Mouse (Mus musculus) thymus, adult 2 months (tissue): ENCODE data around the gene Kansl1. TPM values are rescaled to one million over a fixed set of nuclear protein-coding genes. Genes with fewer than 3 reads are reported as not detected.

ENCODE experiments used
- DNase-seq: peaks from one replicate; pipeline ENCODE4 v3.0.0; 2021
- H3K27ac ChIP-seq: fragments of 200-500 bp; 2 replicates; pipeline ENCODE4 v1.5.1; 2012; ENCODE audit warnings: low read length, control low read depth; ENCODE audit not compliant: control insufficient read depth, insufficient read depth
- H3K27me3 ChIP-seq: fragments of 200-500 bp; 2 replicates; pipeline ENCODE4 v1.6.1; 2012; ENCODE audit warnings: mild to moderate bottlenecking, low read length, moderate library complexity, mixed read lengths; ENCODE audit not compliant: control insufficient read depth, insufficient read depth
- H3K36me3 ChIP-seq: fragments of 200-500 bp; 2 replicates; pipeline ENCODE4 v1.6.1; 2012; ENCODE audit warnings: mild to moderate bottlenecking, low read length, moderate library complexity; ENCODE audit not compliant: control insufficient read depth, insufficient read depth
- H3K4me1 ChIP-seq: fragments of 200-500 bp; replicated peaks from 2 replicates; pipeline ENCODE4 v1.6.1; 2012; ENCODE audit warnings: low read length; ENCODE audit not compliant: control insufficient read depth, insufficient read depth
- H3K4me3 ChIP-seq: fragments of 200-500 bp; 2 replicates; pipeline ENCODE4 v1.5.1; 2012; ENCODE audit warnings: mild to moderate bottlenecking, low read length, control low read depth, moderate library complexity; ENCODE audit not compliant: control insufficient read depth, insufficient read depth
- CTCF ChIP-seq: fragments of 200-500 bp; IDR thresholded peaks from 2 replicates; pipeline ENCODE4 v1.5.1; 2012; ENCODE audit warnings: mild to moderate bottlenecking, control low read depth, low read length, moderate library complexity, borderline replicate concordance; ENCODE audit not compliant: control insufficient read depth, poor library complexity, insufficient read depth; ENCODE audit errors: extremely low read depth
- POLR2A ChIP-seq: fragments of 200-500 bp; IDR thresholded peaks from 2 replicates; pipeline ENCODE4 v1.6.1; 2012; ENCODE audit warnings: mild to moderate bottlenecking, low read length, control low read depth, moderate library complexity; ENCODE audit not compliant: control insufficient read depth, poor library complexity, insufficient read depth; ENCODE audit errors: extremely low read depth
- WGBS: fragments of 180-500 bp; shearing (Covaris S2); methylation state at CpG from one replicate; pipeline ENCODE4 v1.1.7; 2018; 5-methylcytosine and 5-hydroxymethylcytosine counted together
- polyA plus RNA-seq: library from polyadenylated mRNA; depleted of rRNA; stranded (reverse); fragments of >200 nt; gene quantifications from 2 replicates; pipeline ENCODE4 v1.2.3, GENCODE M21; 2012

Gene Kansl1
- polyA plus RNA-seq, 1 experiment = 202 TPM

DNA sequence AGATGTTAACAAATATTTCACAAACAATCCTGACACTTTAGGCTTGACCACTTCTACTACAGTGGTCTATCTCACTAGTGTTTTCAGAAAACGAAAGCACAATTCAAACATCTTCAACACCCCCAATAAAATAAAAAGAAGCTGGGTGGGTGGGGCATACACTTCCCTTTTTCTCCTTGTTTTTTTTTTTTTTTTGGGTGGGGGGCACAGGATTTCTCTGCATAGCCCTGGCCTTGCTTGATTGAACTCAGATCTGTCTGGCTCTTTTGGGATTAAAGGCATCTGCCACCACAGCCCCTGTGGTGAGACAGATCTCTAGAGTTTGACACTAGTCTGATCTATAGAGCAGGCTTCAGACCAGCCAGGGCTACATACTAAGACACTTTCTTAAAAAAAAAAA is 106.0 kb downstream of the Kansl1 start:
- WGBS = 62% methylated on average over 1 of the region's 1 CpGs
- TF ChIP-seq CTCF (no peak), POLR2A (no peak)
- DNase-seq = no peak

DNA sequence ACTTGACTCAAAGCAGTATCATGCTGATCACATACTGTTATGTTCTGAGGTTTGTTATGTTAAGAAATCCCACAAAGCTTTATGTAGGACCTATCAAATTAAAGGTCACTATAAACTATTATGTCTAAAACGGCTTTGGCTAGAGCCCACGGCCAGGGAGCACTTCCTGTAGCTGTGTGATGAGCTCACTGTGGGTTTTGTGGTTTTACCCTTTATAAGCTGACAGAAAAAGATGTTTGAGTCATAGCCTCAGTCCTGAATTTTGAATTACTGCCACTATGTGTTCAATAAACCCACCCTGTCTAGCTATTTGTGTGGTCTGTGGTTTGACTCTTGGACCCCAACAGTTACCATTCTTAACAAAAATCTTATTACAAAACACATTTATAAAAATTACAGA is 106.9 kb downstream of the Kansl1 start:
- H3K27me3 ChIP-seq = no peaks in the 10 kb centered on the region
- TF ChIP-seq POLR2A = no peak
- TF ChIP-seq CTCF = no peak
- peaks cover 19% of the 10 kb centered on the region for H3K36me3 ChIP-seq
- H3K4me3 ChIP-seq = no peak overlapping the region
- 0 out of 2 replicates have a peak, but pooled peaks cover 2% of the 10 kb centered on the region for H3K4me1 ChIP-seq
- H3K27ac ChIP-seq = no peak overlapping the region
- DNase-seq = no peak
- WGBS = 1% methylated on average over 2 of the region's 2 CpGs

More for the DNA sequence above, 106.0 kb downstream of the Kansl1 start:
- no peaks in the 10 kb centered on the region for H3K27me3 ChIP-seq
- no peak overlapping the region for H3K27ac ChIP-seq
- H3K4me1 ChIP-seq = 0 out of 2 replicates have a peak, but pooled peaks cover 2% of the 10 kb centered on the region
- H3K4me3 ChIP-seq = no peak overlapping the region
- peaks cover 17% of the 10 kb centered on the region for H3K36me3 ChIP-seq

DNA sequence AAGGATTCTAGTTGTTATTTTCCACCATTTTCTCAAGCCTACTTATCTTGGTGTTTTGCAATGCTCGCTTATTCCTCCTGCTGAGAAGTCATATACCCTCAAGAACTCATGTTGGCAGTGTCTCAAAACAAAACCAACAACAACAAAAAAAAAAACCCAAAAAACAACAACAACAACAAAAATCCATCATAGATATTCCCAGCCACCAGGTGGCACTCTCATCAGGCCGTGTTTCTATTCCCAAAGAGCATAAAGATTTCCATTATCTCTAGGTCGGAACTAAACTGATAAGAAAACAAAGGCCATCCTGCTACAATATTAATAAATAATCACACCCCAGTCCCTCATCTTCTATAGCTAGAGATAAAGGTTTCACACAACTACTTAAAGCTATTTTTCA is 121.7 kb downstream of the Kansl1 start:
- Histone ChIP-seq H3K27me3 (no peaks in the 10 kb centered on the region), H3K4me3 (no peak overlapping the region), H3K36me3 (peaks cover 66% of the 10 kb centered on the region), H3K4me1 (no peaks in the 10 kb centered on the region), H3K27ac (no peak overlapping the region)
- TF ChIP-seq POLR2A (no peak), CTCF (no peak)
- DNase-seq = peak; percentile 13
- 88% methylated on average over 3 of the region's 3 CpGs for WGBS

DNA sequence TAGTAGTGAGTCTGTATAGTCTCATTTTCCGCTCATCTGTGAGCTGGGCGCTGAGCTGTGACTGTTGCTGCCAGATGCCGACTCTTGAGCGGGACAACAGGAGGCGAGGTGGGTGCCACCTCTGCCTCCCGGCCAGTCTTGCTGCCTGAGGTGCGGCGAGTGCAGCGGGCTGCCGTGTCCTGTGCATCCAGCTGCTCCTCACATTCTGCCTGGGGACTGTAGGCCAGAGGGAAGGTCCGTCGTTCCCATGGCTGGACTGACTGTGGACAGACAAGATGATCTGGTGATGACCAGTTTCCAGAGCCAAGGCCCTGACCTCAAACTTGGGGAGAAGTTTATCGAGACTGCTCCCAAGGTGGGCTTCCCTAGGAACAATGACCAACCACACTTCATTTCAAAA is 133.7 kb downstream of the Kansl1 start:
- no peak for DNase-seq
- H3K27me3 ChIP-seq = no peaks in the 10 kb centered on the region
- H3K36me3 ChIP-seq = peaks cover 68% of the 10 kb centered on the region
- no peaks in the 10 kb centered on the region for H3K4me1 ChIP-seq
- H3K27ac ChIP-seq = no peak overlapping the region
- 97% methylated on average over 13 of the region's 13 CpGs for WGBS
- no peak overlapping the region for H3K4me3 ChIP-seq
- TF ChIP-seq POLR2A = no peak

DNA sequence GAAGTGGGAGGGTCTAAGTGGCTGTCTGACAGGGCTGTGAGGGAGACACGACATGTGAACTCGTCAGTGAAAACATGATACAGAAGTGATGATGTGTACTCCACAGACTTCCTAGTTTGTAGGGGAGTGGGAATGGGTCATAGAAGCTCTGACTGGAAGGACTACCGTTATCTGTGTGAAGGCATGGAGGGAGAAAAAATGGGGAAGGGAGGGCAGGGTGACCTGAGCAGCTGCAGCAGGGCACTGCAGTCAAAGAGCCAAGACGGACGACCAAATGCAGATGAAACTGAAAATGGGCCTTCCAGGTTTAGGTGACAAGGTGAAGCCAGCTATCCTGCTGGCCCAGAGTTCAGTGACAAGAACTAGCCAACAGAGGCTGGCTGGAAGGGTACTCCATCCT is 134.5 kb downstream of the Kansl1 start:
- Histone ChIP-seq H3K4me1 (no peaks in the 10 kb centered on the region), H3K36me3 (peaks cover 60% of the 10 kb centered on the region), H3K27me3 (no peaks in the 10 kb centered on the region), H3K27ac (no peak overlapping the region), H3K4me3 (no peak overlapping the region)
- 90% methylated on average over 5 of the region's 5 CpGs for WGBS
- DNase-seq = no peak
- TF ChIP-seq CTCF = no peak
- TF ChIP-seq POLR2A = no peak

DNA sequence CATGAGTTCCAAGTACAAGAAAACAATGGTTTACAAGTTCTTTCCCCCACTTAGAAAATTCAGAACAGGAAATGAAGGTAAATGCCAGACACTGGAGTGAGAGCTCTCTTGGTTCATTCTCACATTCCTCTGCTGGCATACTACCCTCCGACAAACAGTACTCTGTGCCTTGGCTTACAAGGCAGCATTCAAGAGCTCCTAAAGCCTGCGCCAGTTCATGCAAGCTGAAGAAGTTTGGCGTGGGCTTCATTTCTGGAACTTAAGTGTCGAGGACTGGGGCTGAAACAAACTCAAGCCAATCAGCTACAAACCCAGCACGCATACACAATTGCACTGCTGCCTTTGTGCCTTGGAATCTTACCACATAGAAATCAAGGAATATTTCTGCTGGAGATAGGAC is 136.6 kb downstream of the Kansl1 start:
- no peak overlapping the region for H3K4me3 ChIP-seq
- 96% methylated on average over 5 of the region's 5 CpGs for WGBS
- no peak overlapping the region for H3K27ac ChIP-seq
- H3K36me3 ChIP-seq = peaks cover 40% of the 10 kb centered on the region
- no peaks in the 10 kb centered on the region for H3K4me1 ChIP-seq
- no peak for DNase-seq
- no peaks in the 10 kb centered on the region for H3K27me3 ChIP-seq
- no peak for TF ChIP-seq CTCF
- no peak for TF ChIP-seq POLR2A

DNA sequence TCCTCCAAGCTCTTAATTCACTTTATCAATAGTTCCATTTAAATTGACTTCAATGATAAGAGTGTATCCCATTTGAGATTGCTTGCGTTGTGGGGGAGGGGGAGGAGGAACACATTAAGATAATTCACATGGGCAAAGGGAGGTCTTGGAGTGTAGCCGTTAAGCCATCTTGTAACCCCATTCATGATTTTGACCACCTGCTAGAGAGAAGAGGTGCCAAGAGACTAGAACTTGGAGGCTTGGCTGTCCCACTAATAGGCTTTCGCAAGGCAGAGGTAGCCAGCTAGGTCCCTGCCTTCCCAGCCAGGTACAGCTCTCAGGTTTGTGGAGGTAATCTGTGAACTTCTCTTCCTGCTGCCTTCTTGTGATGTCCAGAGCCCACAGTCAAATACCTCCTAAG is 137.5 kb downstream of the Kansl1 start:
- H3K27ac ChIP-seq = no peak overlapping the region

More for the DNA sequence above, 137.5 kb downstream of the Kansl1 start:
- no peak overlapping the region for H3K4me3 ChIP-seq
- TF ChIP-seq POLR2A (no peak), CTCF (no peak)
- 98% methylated on average over 3 of the region's 3 CpGs for WGBS
- H3K36me3 ChIP-seq = peaks cover 32% of the 10 kb centered on the region
- no peaks in the 10 kb centered on the region for H3K27me3 ChIP-seq
- no peaks in the 10 kb centered on the region for H3K4me1 ChIP-seq
- no peak for DNase-seq
